Mouse (Mus musculus) left cerebral cortex, adult 2 months (tissue): Measurements from ENCODE around the gene Mllt10. TPM values are rescaled to one million over a fixed set of nuclear protein-coding genes. Genes with fewer than 3 reads are reported as not detected.
"Not testable (repeated sequence)": the region's sequence is repeated elsewhere in the genome, so short reads cannot be mapped to it uniquely, and the experiment has no call there.

Experiments
- DNase-seq, 2 experiments: peaks; one replicate each; pipeline ENCODE4 v3.0.0; 2021 to 2022; ENCODE audit warnings: low spot score in 2 of 2, mixed read lengths in 1 of 2; ENCODE audit errors: extremely low spot score in 1 of 2
- H3K27ac ChIP-seq: fragments of 200-600 bp; 2 replicates; pipeline ENCODE4 v1.8.1; 2022
- H3K4me3 ChIP-seq: fragments of 200-600 bp; 2 replicates; pipeline ENCODE4 v1.8.1; 2022
- CTCF ChIP-seq: fragments of 200-600 bp; IDR thresholded peaks from 2 replicates; pipeline ENCODE4 v1.8.1; 2022; ENCODE audit warnings: antibody characterized with exemption, mild to moderate bottlenecking, moderate library complexity
- intact Hi-C: fragments of 180-260 bp; cut with DNase I; formaldehyde crosslinking; loops from one replicate; pipeline ENCODE4 v1.15.1; 2025
- total RNA-seq, 2 experiments: library from RNA; stranded (reverse); gene quantifications; 2 replicates each; pipeline ENCODE4 v1.2.3; 2021

Mllt10 gene
- total RNA-seq, 2 experiments from 2014 or later, result 51.6 to 52.1 TPM

DNA sequence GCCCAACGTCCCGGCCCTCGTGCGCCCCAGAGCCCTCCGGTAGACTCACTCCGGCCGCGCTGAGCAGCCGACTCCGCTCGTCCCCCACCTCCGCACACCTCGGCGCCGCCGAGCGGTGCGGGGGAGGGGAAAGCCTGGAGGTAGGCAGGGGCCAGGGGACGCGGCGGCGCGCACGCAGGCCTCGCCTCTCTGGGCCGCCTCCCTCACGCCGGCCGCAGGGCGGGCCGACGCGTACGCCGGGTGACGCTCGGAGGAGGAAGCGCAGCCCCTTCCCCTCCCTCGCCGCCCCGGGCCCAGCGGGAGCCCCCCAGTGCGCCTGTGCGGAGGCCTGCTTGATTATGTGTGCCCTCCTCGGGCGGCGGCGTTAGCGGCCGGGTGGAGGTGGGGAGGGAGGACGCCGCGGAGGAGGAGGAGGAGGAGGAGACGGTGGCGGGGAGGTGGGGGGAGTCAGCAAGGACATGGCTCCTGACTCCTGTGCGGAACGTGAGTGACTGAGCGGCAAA lies 9.4 kb downstream of the Mllt10 start:
- DNase-seq, result peak; percentile 93
- no peak for TF ChIP-seq CTCF
- peak overlapping the region; percentile 97 for H3K27ac ChIP-seq
- peak overlapping the region; percentile 92 for H3K4me3 ChIP-seq
- intact Hi-C loops, result loop anchor here (1.0 to 5.0 kb wide), 4 partner anchors 8 to 642 kb away; partner anchors contain the start of gene Bmi1

- Histone ChIP-seq H3K27ac (peak overlapping the region; percentile 97), H3K4me3 (peak overlapping the region; percentile 92)
- no peak for TF ChIP-seq CTCF
- DNase-seq, result peak; percentile 66 to 78
- intact Hi-C loops, result loop anchor here (1.0 to 5.0 kb wide), 4 partner anchors 9 to 643 kb away; partner anchors contain the start of gene Bmi1
These were observed 10.1 kb downstream of the Mllt10 start for GRCm38 (mm10) chr2:18064941-18065707.

DNA sequence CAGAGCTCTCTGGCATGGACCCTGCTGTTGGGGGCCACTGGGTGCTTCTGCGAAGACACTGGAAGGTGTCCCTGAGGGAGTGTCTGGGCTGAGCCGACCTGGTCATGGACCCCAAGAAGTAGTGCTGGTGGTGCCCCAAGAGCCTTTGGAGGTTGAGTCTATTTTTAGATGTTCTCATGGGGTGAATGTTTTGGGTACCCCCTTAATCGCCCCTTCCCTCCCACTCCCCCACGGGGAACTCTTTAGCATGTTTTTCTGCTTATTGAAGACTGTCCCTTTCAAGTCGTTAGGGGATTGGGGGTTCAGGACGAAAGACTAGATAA lies 10.6 kb downstream of the Mllt10 start:
- no peak for TF ChIP-seq CTCF
- no peak for DNase-seq
- intact Hi-C loops, result no loop called here
- Histone ChIP-seq H3K4me3 (peak overlapping the region; percentile 92), H3K27ac (peak overlapping the region; percentile 71)

- Histone ChIP-seq H3K4me3 (no peak overlapping the region), H3K27ac (no peak overlapping the region)
- no peak for DNase-seq
- TF ChIP-seq CTCF, result no peak
- intact Hi-C loops, result no loop called here
These were observed 11.4 kb downstream of the Mllt10 start for GRCm38 (mm10) chr2:18066436-18066835.

GRCm38 (mm10) chr2:18068071-18068796 lies 13.2 kb downstream of the Mllt10 start:
- Histone ChIP-seq H3K4me3 (no peak overlapping the region), H3K27ac (no peak overlapping the region)
- no peak for DNase-seq
- intact Hi-C loops, result no loop called here
- TF ChIP-seq CTCF, result no peak

DNA sequence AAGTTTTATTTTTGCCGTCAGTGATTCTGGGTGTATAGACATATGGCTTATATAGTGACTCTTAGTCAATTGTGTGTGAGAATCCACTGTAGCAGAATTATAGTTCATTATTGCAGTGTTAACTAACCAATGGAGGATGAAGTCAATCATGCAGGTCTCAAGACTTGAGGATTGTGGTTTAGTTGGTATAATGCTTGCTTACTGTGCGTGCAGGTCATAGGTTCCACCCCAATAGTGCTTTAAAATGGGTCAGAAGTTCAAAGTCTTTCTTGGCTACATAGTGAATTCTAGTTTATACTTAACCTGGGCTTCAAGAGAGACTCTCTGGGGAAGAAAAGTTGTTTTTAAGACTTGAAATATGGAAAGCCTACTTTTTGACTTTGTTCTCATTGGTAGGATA lies 16.9 kb downstream of the Mllt10 start:
- no peak for TF ChIP-seq CTCF
- Histone ChIP-seq H3K4me3 (no peak overlapping the region), H3K27ac (no peak overlapping the region)
- intact Hi-C loops, result no loop called here
- no peak for DNase-seq

GRCm38 (mm10) chr2:18080182-18080860 lies 25.3 kb downstream of the Mllt10 start:
- no peak for TF ChIP-seq CTCF
- no peak overlapping the region for H3K4me3 ChIP-seq
- H3K27ac ChIP-seq, result no peak overlapping the region
- no peak for DNase-seq
- intact Hi-C loops, result no loop called here

DNA sequence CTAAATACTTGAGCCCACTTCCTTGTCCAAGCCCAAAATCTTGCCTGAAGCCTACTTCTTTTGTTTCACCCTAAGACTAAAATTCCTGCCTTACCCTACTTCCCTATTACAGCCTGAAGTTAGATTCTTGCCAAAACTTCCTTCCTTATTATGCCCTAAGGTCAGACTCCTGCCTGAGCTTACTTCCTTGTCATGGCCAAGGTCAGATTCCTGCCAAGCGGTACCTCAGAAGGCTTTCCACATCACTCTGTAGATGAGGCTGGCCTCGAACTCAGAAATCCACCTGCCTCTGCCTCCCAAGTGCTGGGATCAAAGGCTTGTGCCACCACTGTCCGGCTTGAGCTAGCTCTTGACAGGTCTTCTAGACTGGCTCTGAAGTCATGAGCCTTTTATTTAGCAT lies 32.7 kb downstream of the Mllt10 start:
- DNase-seq, H3K27ac ChIP-seq, H3K4me3 ChIP-seq, intact Hi-C loops: not testable (repeated sequence)

DNA sequence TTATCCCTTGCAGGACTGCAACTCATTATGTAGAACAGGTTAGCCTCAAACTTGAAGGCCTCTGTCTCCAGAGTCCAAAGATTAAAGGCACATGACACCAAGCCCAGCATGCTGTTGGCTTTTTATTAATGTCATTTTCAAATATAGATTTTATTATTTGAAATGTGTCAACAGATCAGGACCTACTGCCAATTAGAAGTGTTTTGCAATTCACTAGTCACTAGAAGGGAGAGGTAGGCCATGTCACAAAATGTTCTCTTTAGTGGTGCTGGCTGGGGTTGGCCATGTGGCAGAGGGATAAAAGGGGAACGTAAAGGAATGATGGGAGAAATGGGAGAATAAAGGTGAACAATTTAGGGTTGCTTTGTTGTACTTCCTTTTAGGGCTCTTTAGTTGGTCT lies 38.8 kb downstream of the Mllt10 start:
- no peak for DNase-seq
- Histone ChIP-seq H3K4me3 (no peak overlapping the region), H3K27ac (no peak overlapping the region)
- TF ChIP-seq CTCF, result no peak
- intact Hi-C loops, result no loop called here

- Histone ChIP-seq H3K27ac (no peak overlapping the region), H3K4me3 (no peak overlapping the region)
- intact Hi-C loops, result no loop called here
- TF ChIP-seq CTCF, result no peak
- no peak for DNase-seq
These were observed 39.3 kb downstream of the Mllt10 start for GRCm38 (mm10) chr2:18094319-18094718.

DNA sequence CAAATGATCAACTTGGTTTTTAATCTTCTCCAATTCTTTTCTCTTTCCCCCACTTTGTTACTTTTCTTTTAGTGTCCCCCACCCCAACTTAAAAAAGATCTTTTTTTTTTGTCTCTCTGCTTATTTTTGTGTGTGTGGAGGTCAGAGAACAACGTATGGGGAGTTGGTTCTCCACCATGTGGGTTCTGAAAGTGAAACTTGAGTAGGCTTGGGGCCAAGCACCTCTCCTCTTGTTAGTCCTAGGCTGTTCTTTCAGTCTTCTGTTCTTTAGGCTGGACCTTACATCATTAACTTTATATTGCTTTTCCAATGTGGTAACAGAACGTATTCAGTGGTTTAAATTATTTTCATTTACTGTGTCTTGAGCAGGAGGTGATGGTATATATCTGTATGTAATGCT lies 40.8 kb downstream of the Mllt10 start:
- DNase-seq, result no peak
- intact Hi-C loops, result no loop called here

DNA sequence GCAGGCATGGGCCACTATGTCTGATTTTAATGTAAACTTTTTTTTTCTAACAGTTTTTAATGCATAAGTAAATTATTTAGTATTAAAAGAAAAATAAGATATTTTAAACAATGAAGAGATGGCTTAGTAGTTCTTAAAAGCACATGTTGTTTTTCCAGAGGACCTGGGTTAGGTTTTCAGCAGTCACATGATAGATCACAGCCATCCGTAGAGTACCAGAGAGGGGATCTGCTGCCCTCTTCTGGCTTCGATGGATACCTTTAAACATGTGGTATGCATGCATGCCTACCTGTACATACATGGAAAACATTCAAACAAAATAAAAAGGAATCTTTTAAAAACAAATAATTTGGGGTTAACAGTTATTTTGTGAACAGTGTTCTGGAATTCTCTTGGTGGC lies 45.9 kb downstream of the Mllt10 start:
- DNase-seq, result no peak
- TF ChIP-seq CTCF, result peak; percentile 23
- intact Hi-C loops, result no loop called here
- H3K27ac ChIP-seq, result no peak overlapping the region
- H3K4me3 ChIP-seq, result no peak overlapping the region

More for the DNA sequence above, 40.8 kb downstream of the Mllt10 start:
- Histone ChIP-seq H3K27ac (no peak overlapping the region), H3K4me3 (no peak overlapping the region)
- TF ChIP-seq CTCF, result no peak
